Mouse (Mus musculus): ENCODE measurements at regions not wholly inside any gene's neighbourhood (a gene's known extent, or its start where the extent isn't known, plus 50 kb on each side); places are given as distances from the start of the nearest gene placed in this dataset.

DNA sequence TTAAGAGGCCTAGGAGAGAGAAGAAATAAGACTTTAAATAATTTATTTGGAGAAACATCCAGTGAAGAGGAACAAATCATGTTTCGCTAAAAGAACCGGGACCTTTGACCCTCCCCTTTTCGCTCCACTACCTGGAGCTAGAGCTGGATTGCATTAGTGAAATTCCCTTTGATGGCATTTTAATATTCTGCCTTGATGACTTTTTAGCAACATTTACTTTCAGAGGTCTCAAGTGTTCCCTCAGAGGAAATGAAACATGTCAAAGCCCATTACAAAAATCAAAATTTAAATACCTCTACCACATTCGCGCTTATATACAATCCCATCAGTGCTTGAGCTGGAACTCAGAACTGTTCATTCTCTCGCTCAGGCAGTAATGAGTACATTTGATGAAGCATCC, 297.0 kb upstream of the Gm10295 start:
- DNase-seq (ENCODE audit: low spot score): no peak

DNA sequence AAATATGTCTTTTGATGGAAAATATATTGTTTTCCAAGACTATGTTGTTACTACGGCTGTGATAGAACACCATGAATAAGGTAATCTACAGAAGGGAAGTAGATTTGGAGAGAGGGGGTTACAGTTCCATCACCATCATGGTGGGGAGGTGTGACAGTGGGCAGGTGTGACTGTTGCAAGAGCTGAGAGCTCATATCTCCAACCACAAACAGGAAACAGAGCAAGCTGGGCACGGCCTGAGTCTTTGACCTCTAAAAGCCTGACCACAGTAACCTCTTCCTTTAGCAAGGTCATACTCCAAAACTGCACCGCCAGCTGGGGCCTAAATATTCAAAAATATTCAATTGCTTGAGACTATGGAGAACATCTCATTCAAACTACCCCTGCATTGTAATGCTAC, 295.7 kb upstream of the Gm10295 start:
- DNase-seq (ENCODE audit: low spot score): no peak

DNA sequence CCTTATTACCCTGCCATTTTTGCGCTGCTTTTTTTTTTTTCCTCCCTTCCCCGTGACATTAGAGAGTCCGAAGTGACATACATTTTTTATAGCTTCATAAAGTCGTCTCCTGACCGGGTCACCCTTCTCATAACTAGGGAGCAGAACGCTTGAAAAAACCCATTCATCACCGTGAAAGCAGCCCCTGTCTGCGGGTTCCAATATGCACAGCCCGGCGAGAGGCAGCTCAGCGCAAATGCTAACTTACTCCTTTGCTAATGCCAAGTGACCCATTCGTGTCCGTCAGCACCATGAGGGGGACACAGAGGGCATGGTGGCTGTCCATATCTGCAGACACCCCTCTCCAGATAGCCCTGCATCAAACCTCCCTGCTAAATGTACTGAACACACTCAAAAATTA, 271.8 kb upstream of the Gm10295 start:
- peak; percentile 32 for DNase-seq (ENCODE audit: low spot score)

DNA sequence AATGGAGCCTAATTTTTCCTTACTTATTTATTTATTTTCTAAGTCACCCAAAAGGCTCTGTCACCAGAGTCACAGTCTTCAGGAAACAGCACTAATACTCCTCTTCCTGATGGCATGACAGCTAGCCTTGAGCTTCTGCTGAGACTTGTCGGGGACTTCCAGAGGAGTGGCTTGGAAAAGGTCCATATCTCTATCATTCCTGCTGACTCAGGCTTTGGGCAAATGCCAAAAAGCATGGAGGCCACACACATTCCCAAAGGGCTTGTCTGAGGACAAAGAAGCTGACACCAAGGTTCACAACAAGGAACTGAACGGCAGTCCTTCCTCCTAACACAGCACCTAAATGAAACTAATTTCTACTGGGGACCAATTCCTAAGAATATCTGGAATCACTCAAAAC, 251.9 kb upstream of the Gm10295 start:
- DNase-seq (ENCODE audit: low spot score): no peak

DNA sequence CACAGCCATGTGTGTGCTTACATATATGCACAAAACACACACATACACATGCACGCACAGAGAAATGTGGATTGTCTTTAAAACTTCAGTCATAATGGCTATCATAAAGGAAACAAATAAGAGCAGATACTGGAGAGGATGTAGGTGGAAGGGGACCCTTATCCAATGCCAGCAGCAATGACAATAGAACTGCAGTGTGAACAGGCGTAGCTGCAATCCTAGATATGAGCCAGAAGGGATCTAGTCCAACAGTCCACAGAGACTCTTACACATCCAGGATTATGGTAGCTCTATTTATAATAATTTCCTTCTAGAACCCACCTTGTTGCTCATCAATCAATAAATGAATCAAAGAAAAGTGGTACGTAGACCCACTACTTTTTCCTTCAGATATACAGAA, 245.5 kb upstream of the Gm10295 start:
- no peak for DNase-seq (ENCODE audit: low spot score)

DNA sequence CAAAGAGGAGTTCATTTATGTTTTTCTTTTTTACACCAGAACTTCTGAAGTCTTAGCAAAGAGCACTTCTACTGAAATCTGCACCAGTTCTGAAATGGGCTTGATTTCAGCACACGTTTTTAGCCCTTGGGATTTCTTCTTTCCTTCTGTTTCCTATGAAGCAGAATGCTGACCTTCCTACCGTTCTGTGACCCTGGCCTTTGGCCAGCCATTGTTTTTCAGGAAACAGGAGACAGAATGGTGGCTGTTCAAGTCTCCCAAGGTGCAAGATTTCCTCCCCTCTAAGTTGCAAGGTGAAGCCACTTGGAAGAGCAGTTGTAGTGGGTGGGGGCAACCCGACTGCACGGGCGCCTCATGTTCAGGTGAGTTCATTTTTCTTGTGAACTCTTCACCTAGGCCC, 236.3 kb upstream of the Gm10295 start:
- no peak for DNase-seq (ENCODE audit: low spot score)

DNA sequence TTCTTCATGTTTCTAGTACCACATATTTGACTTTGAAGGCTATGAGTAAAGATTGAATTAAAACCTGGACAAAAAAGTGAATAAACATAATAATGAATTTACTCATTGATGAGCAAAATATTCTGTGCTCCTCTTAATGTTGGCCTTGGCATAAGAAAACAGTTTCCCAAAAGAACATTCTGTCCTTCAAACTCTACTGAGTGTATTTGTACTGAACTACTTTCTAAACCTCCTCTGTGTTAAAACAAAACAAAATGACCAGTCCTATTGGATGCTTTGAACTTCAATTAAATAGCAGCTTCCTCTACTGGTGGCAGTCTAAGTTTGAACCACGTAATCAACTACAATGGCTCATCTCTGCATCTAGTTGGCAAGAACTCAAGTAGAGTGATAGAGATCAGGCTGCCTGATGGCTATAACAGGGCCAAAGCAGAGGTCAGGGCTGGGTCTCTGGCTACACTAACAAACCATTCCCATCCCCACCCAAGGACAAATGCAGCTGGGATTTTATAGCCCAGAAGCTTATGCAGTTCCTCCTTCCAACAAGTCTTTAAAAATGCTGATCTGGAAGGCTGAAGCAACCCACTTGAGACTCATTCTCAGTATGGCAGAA, 232.3 kb upstream of the Gm10295 start:
- no peak for DNase-seq (ENCODE audit: low spot score)

DNA sequence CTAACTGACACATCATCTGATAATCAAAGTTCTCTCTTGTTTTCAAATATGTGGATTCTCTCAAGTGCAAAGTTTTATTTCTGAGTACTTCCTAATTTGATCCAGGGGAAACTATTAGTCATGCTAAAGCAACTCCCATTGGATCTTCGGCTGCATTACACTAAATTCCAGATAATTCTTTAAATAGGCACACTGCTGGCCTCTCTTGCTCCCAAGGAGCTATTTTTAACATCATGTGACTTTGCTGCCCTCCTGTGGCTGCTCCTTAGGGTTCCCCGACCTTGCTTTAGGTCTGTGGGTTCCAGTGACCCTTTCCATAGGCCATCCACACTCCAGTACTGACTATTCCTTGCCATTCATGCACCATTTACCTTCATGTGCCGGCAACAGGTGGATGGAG, 230.5 kb upstream of the Gm10295 start:
- DNase-seq (ENCODE audit: low spot score): peak; percentile 89

DNA sequence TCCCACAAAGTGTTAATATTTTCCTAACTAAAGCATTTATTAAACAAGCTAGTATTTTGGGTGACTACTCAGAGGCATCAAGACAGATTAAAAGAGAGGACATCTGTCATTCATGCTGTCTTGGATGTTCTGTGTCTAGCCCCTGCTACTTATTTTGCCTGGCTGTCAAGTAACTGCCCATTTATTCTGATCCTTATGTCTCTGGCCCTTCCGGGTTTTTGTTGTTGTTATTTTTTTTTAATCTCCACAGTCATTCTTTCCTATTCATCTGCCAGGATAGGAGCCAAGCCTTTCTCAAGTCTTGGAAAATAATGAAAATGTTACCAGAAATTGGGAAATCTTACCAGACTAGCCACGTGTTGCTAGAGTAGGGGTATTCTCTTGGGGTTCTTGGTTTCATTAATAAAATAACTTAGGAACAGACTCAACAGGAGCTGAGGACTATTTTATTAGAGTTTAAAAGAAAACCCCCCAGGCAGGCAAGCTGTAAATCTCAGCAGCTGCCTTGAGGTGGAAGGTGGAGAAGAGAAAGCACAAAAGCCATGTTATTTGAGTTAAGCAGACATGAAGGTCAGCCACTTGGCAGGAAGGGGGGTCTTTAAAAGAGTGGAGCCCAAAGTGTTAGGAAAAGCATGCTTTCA, 209.1 kb upstream of the Gm10295 start:
- no peak for DNase-seq (ENCODE audit: low spot score)

DNA sequence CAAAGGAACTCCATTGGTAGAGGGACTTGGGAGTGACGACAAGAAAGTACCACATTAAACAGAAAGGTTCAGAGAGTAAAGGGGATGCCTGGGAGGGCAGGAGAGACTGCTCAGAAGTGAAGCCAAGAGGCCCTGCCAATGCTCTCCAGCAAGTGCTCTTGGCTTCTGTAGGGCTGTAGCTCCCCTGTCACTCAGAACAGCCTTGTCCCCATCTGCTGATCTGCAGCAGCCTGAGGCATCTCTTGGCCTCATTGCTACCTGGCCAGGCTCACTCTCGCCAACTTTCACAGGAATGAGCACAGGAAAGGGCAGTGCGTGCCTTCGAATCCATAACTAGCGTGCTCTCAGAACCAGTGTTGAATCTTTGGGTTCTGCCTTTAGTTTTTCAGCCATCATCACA, 205.2 kb upstream of the Gm10295 start:
- no peak for DNase-seq (ENCODE audit: low spot score)

DNA sequence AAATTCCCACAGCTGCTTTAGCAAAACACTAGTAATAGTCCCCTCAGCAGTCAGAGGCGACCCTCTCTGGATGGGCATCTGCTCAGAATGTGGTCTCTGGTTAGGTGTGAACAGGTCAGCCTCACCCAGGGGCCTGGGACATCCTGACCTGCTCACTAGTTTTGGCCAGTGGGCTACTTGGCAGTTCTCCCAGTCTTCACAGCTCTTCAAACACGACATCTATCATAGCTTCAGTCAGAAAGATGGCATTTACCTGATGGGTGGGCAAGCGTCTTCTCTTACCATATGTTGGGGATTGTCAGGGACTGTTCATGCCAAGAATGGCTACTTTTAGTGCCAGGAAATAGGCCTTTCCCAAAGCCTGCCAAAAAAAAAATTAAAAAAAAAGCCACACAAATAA, 204.2 kb upstream of the Gm10295 start:
- DNase-seq (ENCODE audit: low spot score): no peak

DNA sequence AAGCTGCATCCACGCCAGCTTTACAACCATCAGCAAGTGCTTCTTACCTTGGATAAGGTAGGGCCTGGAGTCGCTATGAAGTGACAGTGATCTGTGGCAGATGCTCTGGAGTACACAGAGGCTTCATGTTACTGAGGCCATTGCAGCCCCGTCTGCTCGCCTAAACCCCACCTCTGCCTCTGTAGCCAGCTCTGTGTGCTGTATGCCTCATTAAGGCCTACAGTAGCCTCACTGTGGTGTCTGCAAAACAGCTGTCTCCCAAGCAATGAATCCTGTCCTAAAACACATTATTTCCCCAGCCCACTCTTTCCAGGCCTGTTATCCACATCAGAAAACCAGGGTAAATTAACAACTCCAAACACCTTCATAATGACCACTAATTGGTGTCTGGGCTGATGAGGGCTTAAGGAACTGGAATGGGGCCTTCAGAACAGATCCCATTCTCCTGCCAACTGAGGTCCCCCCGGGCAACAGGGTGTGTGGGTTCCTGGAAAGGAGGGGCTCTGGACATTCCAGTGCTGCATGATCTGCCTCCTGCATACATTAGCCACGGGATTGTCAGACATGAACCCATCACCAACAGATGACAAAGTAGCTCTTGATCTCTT, 195.4 kb upstream of the Gm10295 start:
- DNase-seq (ENCODE audit: low spot score): no peak

DNA sequence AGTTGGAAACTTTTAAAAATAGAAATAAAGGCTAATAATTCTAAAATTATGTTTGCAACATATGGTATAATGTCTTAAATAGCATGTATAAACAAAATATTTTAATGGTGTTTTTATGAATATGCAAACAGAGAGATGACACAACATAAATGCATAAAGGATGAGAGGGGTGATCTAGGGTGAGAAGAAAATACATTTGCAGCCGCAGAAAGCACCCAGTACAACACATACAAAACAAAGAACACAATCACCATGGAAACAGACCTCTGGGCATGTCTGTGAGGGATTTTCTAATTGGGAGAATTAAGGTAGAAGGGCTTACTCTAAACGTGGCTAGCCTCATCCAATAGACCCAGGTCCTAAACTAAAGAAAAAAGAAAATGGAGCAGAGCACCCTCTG, 190.2 kb upstream of the Gm10295 start:
- DNase-seq (ENCODE audit: low spot score): no peak

DNA sequence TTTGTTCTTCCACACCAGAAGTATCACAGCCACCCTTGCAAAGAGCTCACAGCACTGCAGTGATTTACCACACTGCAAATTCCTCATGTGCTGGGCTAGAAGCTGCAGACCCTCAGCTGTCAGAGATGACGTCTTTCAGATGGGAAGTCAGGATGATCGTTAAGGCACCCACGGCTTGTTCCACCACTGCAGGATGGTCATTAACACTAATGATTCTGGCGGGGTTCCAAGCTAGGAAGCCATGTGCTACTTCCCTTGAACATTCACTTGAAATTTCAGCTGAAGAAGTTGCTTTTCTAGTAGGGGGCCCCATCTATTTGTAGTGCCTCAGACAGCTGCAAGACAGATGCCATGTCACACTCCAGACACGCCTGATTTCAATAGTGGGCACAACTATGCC, 181.8 kb upstream of the Gm10295 start:
- DNase-seq (ENCODE audit: low spot score): peak; percentile 29

DNA sequence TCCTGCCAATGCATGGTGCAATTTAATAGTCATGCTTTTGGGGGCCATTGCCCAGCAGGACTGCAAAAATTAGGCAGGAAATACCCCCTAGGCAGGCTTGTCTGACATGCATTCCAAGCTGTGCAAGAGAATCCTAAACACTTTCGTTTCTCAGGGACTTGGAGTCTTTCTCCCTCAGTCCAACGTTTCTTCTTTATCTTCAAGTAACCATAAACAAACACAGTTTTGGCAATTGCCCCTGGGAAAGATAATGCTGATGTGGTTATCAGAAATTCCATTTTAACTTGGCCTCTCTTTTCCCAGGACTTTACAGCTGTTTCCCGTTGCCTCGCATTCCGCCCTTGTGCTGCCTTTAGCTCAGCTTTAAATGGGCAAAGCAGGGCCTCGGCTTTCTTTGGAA, 180.2 kb upstream of the Gm10295 start:
- peak; percentile 42 for DNase-seq (ENCODE audit: low spot score)

DNA sequence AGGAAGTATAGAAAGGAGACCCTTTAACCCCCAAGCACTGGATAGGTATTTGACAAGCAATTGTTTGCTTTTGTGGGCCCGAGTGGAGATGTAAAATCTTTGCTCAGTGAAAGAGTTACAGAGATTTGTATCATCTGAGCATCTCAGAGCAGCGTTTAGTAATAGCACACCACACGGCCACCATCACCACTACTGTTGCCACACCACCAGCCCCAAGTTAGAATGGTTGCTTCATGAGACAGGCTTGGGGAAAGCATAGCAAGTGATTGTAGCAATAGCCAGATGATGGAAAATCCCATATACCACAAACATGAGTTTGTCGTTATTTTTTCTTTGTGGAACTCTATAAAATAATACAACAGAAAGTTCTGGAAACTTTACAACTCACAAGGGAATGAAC, 179.6 kb upstream of the Gm10295 start:
- no peak for DNase-seq (ENCODE audit: low spot score)

DNA sequence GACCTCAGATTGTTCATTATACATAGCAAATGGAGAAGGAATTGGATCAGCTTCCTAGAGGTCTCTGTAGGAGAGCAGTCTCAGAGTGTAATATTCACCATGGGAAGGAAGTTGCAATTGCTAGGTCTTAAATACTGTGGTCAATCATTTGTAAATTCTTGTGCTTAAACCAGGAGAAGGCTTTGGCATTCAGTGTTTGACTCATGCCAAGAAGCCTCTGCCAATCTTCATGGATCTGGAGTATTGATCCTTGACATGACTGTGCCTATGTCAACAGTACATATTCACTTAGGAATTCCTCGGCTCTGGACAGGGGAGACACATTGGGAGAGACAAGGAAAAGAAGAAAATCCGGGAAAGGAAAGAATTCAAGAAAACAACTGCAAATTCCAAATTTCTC, 174.9 kb upstream of the Gm10295 start:
- no peak for DNase-seq (ENCODE audit: low spot score)

DNA sequence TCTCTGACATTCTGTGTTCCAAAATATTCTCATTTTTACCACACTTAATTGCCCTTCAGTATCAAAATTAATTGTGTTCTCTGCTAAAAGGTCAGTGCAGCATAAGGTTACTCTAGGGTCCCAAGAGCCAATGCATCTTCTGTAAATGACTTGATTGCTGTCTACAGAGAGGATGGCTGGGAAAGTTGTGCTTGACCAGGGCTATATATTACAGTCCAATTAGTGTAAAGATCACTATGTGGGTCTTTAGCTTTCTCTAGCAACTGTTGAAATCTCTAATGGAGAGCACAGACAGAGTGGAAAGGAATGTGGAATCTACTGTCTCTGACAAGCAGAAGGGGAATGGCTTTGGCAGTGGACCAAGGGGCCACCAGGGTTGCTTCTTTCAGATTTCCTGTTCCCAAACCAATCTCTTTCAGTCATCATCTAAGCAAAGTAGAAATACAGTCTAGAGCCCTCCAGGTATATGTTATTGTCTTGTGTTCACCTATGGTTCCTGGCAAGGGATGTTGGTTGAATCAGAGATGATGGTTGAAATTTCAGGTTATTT, 173.4 kb upstream of the Gm10295 start:
- DNase-seq (ENCODE audit: low spot score): no peak

DNA sequence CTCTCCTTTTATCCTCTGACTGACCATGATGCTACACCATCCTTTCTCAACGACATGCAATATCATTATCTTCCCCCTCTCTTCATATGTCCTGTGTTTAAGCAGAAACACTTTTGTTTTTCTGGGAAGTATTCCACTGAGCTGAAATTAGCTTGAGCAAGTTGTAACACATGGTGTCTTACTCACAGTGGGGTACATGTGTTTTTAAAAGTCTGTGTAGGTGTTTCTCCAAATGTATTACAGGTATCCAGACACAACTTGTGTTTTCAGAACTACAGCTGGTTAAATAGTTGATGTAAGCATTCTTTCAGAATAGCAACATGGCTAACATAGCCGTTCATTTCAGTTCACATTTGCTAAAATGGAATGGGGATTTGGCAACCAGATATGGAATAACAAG, 172.8 kb upstream of the Gm10295 start:
- DNase-seq (ENCODE audit: low spot score): no peak

DNA sequence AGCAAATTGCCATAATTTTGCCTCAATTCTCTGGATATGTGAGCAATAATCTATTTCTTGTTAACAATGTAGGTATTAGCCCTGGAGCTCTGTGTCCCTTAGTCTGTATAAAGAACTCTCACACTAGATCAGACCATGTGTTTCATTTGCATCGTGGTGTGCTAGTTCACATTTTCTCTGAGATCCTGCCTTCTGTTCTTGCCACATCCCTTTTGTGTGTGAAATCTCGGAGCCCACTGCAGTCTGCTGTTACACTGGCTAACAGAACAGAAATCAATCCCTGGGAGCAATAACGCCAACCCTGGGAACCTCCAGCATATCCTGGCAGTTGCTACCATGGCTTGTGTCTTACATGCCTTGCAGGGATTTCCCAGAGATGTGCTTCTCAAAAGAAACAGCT, 156.1 kb upstream of the Gm10295 start:
- DNase-seq (ENCODE audit: low spot score): no peak

DNA sequence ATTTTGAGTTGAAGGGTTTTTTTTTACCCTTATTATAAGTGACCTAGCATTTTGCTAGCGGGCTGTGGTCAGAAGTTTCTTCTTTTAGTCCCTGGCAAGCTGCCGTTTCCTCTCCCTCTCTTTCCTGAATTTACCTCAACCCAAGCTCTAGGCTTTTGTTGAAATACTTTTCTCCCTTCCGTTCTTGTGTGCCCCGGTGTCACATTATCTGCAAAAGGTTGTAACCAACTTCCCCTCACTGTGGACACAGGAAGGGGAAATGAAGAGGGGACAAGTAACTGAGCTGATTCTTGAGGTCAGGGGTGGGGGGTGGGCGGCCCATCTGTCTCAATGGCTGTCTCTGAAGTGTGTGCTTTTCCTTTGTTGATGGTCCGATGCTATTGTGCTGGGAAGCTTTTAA, 149.4 kb upstream of the Gm10295 start:
- no peak for DNase-seq (ENCODE audit: low spot score)

DNA sequence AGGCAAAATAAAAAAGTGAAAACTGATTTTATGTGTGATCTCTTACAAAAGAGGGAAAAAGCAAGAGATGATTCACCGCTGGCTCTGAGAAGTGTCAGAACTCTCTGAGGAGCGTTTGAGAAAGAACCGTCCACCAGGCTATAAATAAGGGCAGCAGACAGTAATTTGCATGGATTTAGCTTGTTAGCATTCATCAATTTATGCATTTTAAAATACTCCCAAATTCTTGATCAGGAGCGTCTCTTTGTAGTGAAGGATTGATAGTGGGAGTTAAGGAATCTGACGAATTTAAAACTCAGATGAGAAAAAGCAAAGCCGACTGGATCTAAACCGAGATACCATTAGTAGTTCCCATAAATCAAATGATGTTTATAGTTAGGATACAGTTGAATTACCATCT, 146.8 kb upstream of the Gm10295 start:
- DNase-seq (ENCODE audit: low spot score): no peak

DNA sequence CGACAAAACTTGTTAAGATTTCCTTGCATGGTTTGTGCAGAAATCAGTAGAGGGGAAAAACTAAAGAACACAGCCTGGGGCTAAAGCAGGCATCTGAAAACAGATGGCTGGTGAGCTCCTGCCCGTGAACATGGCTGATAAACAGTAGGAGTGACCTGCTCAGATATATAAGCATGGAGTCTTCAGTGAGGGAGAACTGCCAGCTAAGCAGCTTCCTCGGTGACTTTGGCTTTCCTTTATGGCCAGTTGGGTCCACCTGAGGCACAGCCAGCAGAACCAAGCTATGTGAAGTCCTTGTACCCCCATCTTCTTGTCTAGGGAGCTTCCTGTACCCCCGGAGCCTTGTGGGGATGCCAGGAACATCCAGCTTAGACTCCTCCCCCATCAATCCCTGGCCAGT, 139.8 kb upstream of the Gm10295 start:
- DNase-seq (ENCODE audit: low spot score): no peak
